22 mouse cellular contexts compared by ENCODE assay signal in genomic region chr7:72206841-72207240, GRCm38 (mm10).
DNase-seq lines count a peak whose midpoint lies in the region; ATAC-seq and TF ChIP-seq lines count a peak whose summit lies in the region.
"Had no signal": no experiment of that assay in that cellular context is flagged by ENCODE, and none has a peak within 500 bp of the region (broad histone marks: within the 10 kb centered on the region; RNA-seq: fewer than 3 reads in every experiment).

No protein-coding gene starts in this region.

- no peak overlapping the region for H3K4me2 ChIP-seq in midbrain, embryonic 11.5 days
- H3K4me2 ChIP-seq in midbrain, embryonic 16.5 days (ENCODE audit: low read length) = no peak overlapping the region
- H3K4me2 ChIP-seq in forebrain, embryonic 13.5 days = no peak overlapping the region
- H3K4me2 ChIP-seq: embryonic facial prominence, embryonic 13.5 days; heart, embryonic 11.5 days; neural tube, embryonic 13.5 days had no signal

- no peak for ATAC-seq in midbrain, embryonic 11.5 days (ENCODE audit: low FRiP score)
- no peak for ATAC-seq in midbrain, embryonic 16.5 days
- no peak for ATAC-seq in forebrain, embryonic 13.5 days
- ATAC-seq: forebrain, postnatal 0 days; hindbrain, postnatal 0 days had no signal

- no peak for TF ChIP-seq POLR2A in kidney, adult 2 months (IDR thresholded peaks at IDR 0.05; ENCODE audit: low read depth, low read length)

- DNase-seq in kidney, adult 2 months = no peak
- DNase-seq in kidney, postnatal 36 days = no peak
- DNase-seq in midbrain, embryonic 11.5 days (ENCODE audit: low spot score, missing footprints) = peak; percentile 53
- DNase-seq in kidney, postnatal 4 days = peak; percentile 40 to 57
- no peak for DNase-seq in cerebellum, adult 9-10 months
- DNase-seq: adrenal gland, adult 2 months; cerebellum, adult 11 months; cerebellum, postnatal 25 days; forebrain, postnatal 0 days; gastrocnemius, postnatal 36 days; layer of hippocampus, postnatal 36 days; left cerebral cortex, postnatal 4 days; lung, postnatal 14 days; thymus, postnatal 4 days had no signal

- H3K4me1 ChIP-seq in kidney, adult 2 months (ENCODE audit: control insufficient read depth, insufficient read depth, low read length) = no peaks in the 10 kb centered on the region
- H3K4me1 ChIP-seq in midbrain, embryonic 11.5 days (ENCODE audit: control insufficient read depth, insufficient read depth, low read length) = no peaks in the 10 kb centered on the region
- no peaks in the 10 kb centered on the region for H3K4me1 ChIP-seq in midbrain, embryonic 16.5 days (ENCODE audit: control insufficient read depth, insufficient read depth, low read length)
- no peaks in the 10 kb centered on the region for H3K4me1 ChIP-seq in forebrain, embryonic 13.5 days
- H3K4me1 ChIP-seq: midbrain, embryonic 10.5 days; neural tube, embryonic 13.5 days had no signal

- no peak overlapping the region for H3K9ac ChIP-seq in midbrain, embryonic 11.5 days (ENCODE audit: low read length)
- H3K9ac ChIP-seq in midbrain, embryonic 16.5 days (ENCODE audit: low read depth, low read length) = no peak overlapping the region
- H3K9ac ChIP-seq in forebrain, embryonic 13.5 days = no peak overlapping the region
- H3K9ac ChIP-seq: embryonic facial prominence, embryonic 13.5 days; forebrain, postnatal 0 days; liver, embryonic 14.5 days; neural tube, embryonic 13.5 days had no signal

- TF ChIP-seq CTCF in kidney, adult 2 months (conservative IDR thresholded peaks at IDR 0.05; ENCODE audit: insufficient read depth, insufficient read length, low read depth, low read length) = no peak

- peak overlapping the region; percentile 16 for H3K27ac ChIP-seq in kidney, adult 2 months (ENCODE audit: insufficient read depth, low read depth, low read length)
- H3K27ac ChIP-seq in midbrain, embryonic 11.5 days (ENCODE audit: low read depth, low read length) = no peak overlapping the region
- H3K27ac ChIP-seq in midbrain, embryonic 16.5 days (ENCODE audit: low read length) = no peak overlapping the region
- H3K27ac ChIP-seq in forebrain, embryonic 13.5 days = no peak overlapping the region
- H3K27ac ChIP-seq: embryonic facial prominence, embryonic 13.5 days; hindbrain, postnatal 0 days; liver, embryonic 14.5 days; midbrain, embryonic 10.5 days; neural tube, embryonic 13.5 days had no signal

- no peak overlapping the region for H3K4me3 ChIP-seq in kidney, adult 2 months (ENCODE audit: insufficient read depth, low read depth, low read length)
- no peak overlapping the region for H3K4me3 ChIP-seq in midbrain, embryonic 11.5 days (ENCODE audit: low read depth, low read length)
- no peak overlapping the region for H3K4me3 ChIP-seq in midbrain, embryonic 16.5 days (ENCODE audit: low read depth, low read length)
- no peak overlapping the region for H3K4me3 ChIP-seq in forebrain, embryonic 13.5 days
- H3K4me3 ChIP-seq: embryonic facial prominence, embryonic 13.5 days; midbrain, embryonic 10.5 days; neural tube, embryonic 13.5 days had no signal

- H3K36me3 ChIP-seq in kidney, adult 2 months (ENCODE audit: control insufficient read depth, insufficient read depth, low read length) = no peaks in the 10 kb centered on the region
- no peaks in the 10 kb centered on the region for H3K36me3 ChIP-seq in midbrain, embryonic 11.5 days (ENCODE audit: control insufficient read depth, insufficient read depth, low read length)
- H3K36me3 ChIP-seq in midbrain, embryonic 16.5 days (ENCODE audit: control insufficient read depth, insufficient read depth, low read length) = no peaks in the 10 kb centered on the region
- H3K36me3 ChIP-seq in forebrain, embryonic 13.5 days (ENCODE audit: poor library complexity, severe bottlenecking) = no peaks in the 10 kb centered on the region
- H3K36me3 ChIP-seq: embryonic facial prominence, embryonic 13.5 days; midbrain, embryonic 10.5 days; neural tube, embryonic 13.5 days had no signal

- no peaks in the 10 kb centered on the region for H3K27me3 ChIP-seq in kidney, adult 2 months (replicated peaks; ENCODE audit: control insufficient read depth, insufficient read depth, low read length)
- H3K27me3 ChIP-seq in midbrain, embryonic 11.5 days (ENCODE audit: control insufficient read depth, insufficient read depth, low read length) = no peaks in the 10 kb centered on the region
- H3K27me3 ChIP-seq in midbrain, embryonic 16.5 days (ENCODE audit: control insufficient read depth, insufficient read depth, low read depth, low read length) = no peaks in the 10 kb centered on the region
- no peaks in the 10 kb centered on the region for H3K27me3 ChIP-seq in forebrain, embryonic 13.5 days
- H3K27me3 ChIP-seq: embryonic facial prominence, embryonic 13.5 days; neural tube, embryonic 13.5 days had no signal

- WGBS in kidney, adult 2 months = 29% methylated on average over 6 of the region's 6 CpGs
- WGBS in midbrain, embryonic 11.5 days = 85% methylated on average over 6 of the region's 6 CpGs
- WGBS in midbrain, embryonic 16.5 days = 70% methylated on average over 6 of the region's 6 CpGs
- WGBS in forebrain, embryonic 13.5 days = 86% methylated on average over 6 of the region's 6 CpGs

- no peaks in the 10 kb centered on the region for H3K9me3 ChIP-seq in midbrain, embryonic 11.5 days (ENCODE audit: control insufficient read depth, low read length)
- no peaks in the 10 kb centered on the region for H3K9me3 ChIP-seq in midbrain, embryonic 16.5 days (replicated peaks; ENCODE audit: control insufficient read depth, low read length, poor library complexity, severe bottlenecking)
- no peaks in the 10 kb centered on the region for H3K9me3 ChIP-seq in forebrain, embryonic 13.5 days (replicated peaks)
- H3K9me3 ChIP-seq: embryonic facial prominence, embryonic 13.5 days; midbrain, embryonic 10.5 days; neural tube, embryonic 13.5 days had no signal

Comparison
In these comparisons a context has a peak if more than half of its experiments do, and no peak if none do; other contexts are left out.
1. DNase-seq: peak in midbrain, embryonic 11.5 days (single experiment) and kidney, postnatal 4 days (2 of 2); none in kidney, adult 2 months (single experiment), kidney, postnatal 36 days (0 of 2) and cerebellum, adult 9-10 months (single experiment).